Mouse (Mus musculus) liver, embryonic 13.5 days (tissue): ENCODE measurements at regions not wholly inside any gene's neighbourhood (a gene's known extent, or its start where the extent isn't known, plus 50 kb on each side); places are given as distances from the start of the nearest gene placed in this dataset.

Source experiments
- ATAC-seq: fragments of 200-750 bp; cut with Nextera tagmentation; 2 replicates; pipeline ENCODE4 v1.8.0; 2017; ENCODE audit warnings: low read depth, mild to moderate bottlenecking, moderate number of reproducible peaks, moderate library complexity
- DNase-seq: peaks from one replicate; pipeline ENCODE4 v3.0.0; 2022
- H3K27ac ChIP-seq: fragments of 300-500 bp; sonication (generic); 2 replicates; pipeline ENCODE4 v1.5.1; 2015; ENCODE audit warnings: moderate library complexity, mild to moderate bottlenecking, inconsistent platforms
- H3K27me3 ChIP-seq: fragments of 300-500 bp; sonication (generic); 2 replicates; pipeline ENCODE4 v1.6.1; 2015; ENCODE audit warnings: mild to moderate bottlenecking, inconsistent platforms
- H3K36me3 ChIP-seq: fragments of 300-500 bp; sonication (generic); 2 replicates; pipeline ENCODE4 v1.6.1; 2015; ENCODE audit warnings: mild to moderate bottlenecking, inconsistent platforms
- H3K4me1 ChIP-seq: fragments of 300-500 bp; sonication (generic); replicated peaks from 2 replicates; pipeline ENCODE4 v1.6.1; 2015; ENCODE audit warnings: inconsistent platforms
- H3K4me2 ChIP-seq: fragments of 300-500 bp; sonication (generic); 2 replicates; pipeline ENCODE4 v1.6.1; 2015; ENCODE audit warnings: inconsistent platforms, mild to moderate bottlenecking, moderate library complexity
- H3K4me3 ChIP-seq: fragments of 300-500 bp; sonication (generic); replicated peaks from 2 replicates; pipeline ENCODE4 v1.5.1; 2015; ENCODE audit warnings: mild to moderate bottlenecking, inconsistent platforms
- H3K9ac ChIP-seq: fragments of 300-500 bp; sonication (generic); 2 replicates; pipeline ENCODE4 v1.6.1; 2015; ENCODE audit warnings: mild to moderate bottlenecking, inconsistent platforms
- H3K9me3 ChIP-seq: fragments of 300-500 bp; sonication (generic); replicated peaks from 2 replicates; pipeline ENCODE4 v1.6.1; 2016; ENCODE audit warnings: inconsistent platforms
- WGBS: fragments of 180-500 bp; shearing (Covaris S2); methylation state at CpG from one replicate; pipeline ENCODE4 v1.1.7; 2015; ENCODE audit not compliant: insufficient replicate concordance; 5-methylcytosine and 5-hydroxymethylcytosine counted together

DNA sequence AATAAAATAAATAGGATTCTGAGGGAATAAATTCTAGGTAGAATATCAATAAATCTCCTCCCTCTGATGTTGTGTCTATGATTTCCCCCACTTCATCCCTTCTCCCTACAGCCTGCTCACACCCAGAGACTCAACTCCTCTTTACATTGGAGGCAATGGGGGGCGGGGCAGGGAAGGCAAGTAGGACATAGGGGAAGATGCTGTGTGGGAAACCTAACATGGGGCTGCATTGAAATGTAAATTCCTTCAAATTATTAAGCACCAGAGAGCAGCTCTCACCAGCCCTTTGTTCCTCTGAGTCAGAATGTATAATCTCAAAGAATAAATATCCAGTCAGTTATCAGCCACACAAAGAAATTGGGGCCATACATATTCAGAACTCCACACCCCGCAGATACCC, 91.6 kb downstream of the Nuf2 start:
- Histone ChIP-seq H3K4me3 (no peak overlapping the region), H3K36me3 (no peaks in the 10 kb centered on the region), H3K27me3 (no peaks in the 10 kb centered on the region), H3K27ac (no peak overlapping the region), H3K9ac (no peak overlapping the region), H3K4me1 (no peaks in the 10 kb centered on the region), H3K4me2 (no peak overlapping the region), H3K9me3 (no peaks in the 10 kb centered on the region)
- 60% methylated on average over 2 of the region's 2 CpGs for WGBS
- DNase-seq (no peak), ATAC-seq (no peak)

- Histone ChIP-seq H3K4me2 (no peak overlapping the region), H3K9me3 (no peaks in the 10 kb centered on the region), H3K4me1 (no peaks in the 10 kb centered on the region), H3K27ac (no peak overlapping the region), H3K4me3 (no peak overlapping the region), H3K9ac (no peak overlapping the region), H3K36me3 (no peaks in the 10 kb centered on the region), H3K27me3 (no peaks in the 10 kb centered on the region)
- 64% methylated on average over 3 of the region's 3 CpGs for WGBS
- ATAC-seq (no peak), DNase-seq (no peak)
Measured at GRCm38 (mm10) chr1:169438006-169438405, 93.3 kb downstream of the Nuf2 start.

- no peaks in the 10 kb centered on the region for H3K9me3 ChIP-seq
- ATAC-seq (no peak), DNase-seq (no peak)
- no peak overlapping the region for H3K4me2 ChIP-seq
- H3K4me1 ChIP-seq, result no peaks in the 10 kb centered on the region
- no peak overlapping the region for H3K27ac ChIP-seq
- H3K9ac ChIP-seq, result no peak overlapping the region
- H3K4me3 ChIP-seq, result no peak overlapping the region
- no peaks in the 10 kb centered on the region for H3K36me3 ChIP-seq
- no peaks in the 10 kb centered on the region for H3K27me3 ChIP-seq
- 49% methylated on average over 3 of the region's 3 CpGs for WGBS
Measured at GRCm38 (mm10) chr1:169422408-169422807, 108.9 kb downstream of the Nuf2 start.

GRCm38 (mm10) chr1:169421671-169422070, 109.6 kb downstream of the Nuf2 start:
- Histone ChIP-seq H3K4me1 (no peaks in the 10 kb centered on the region), H3K4me2 (no peak overlapping the region), H3K27me3 (no peaks in the 10 kb centered on the region), H3K27ac (no peak overlapping the region), H3K9ac (no peak overlapping the region), H3K4me3 (no peak overlapping the region), H3K9me3 (no peaks in the 10 kb centered on the region), H3K36me3 (no peaks in the 10 kb centered on the region)
- DNase-seq, result no peak
- 19% methylated on average over 1 of the region's 1 CpGs for WGBS
- ATAC-seq, result no peak

- H3K4me1 ChIP-seq, result no peaks in the 10 kb centered on the region
- H3K9me3 ChIP-seq, result no peaks in the 10 kb centered on the region
- H3K4me2 ChIP-seq, result no peak overlapping the region
- H3K27me3 ChIP-seq, result no peaks in the 10 kb centered on the region
- DNase-seq (no peak), ATAC-seq (no peak)
- H3K9ac ChIP-seq, result no peak overlapping the region
- H3K4me3 ChIP-seq, result no peak overlapping the region
- H3K36me3 ChIP-seq, result no peaks in the 10 kb centered on the region
- 59% methylated on average over 4 of the region's 4 CpGs for WGBS
- no peak overlapping the region for H3K27ac ChIP-seq
Measured at GRCm38 (mm10) chr1:169418665-169419045, 112.6 kb downstream of the Nuf2 start.

DNA sequence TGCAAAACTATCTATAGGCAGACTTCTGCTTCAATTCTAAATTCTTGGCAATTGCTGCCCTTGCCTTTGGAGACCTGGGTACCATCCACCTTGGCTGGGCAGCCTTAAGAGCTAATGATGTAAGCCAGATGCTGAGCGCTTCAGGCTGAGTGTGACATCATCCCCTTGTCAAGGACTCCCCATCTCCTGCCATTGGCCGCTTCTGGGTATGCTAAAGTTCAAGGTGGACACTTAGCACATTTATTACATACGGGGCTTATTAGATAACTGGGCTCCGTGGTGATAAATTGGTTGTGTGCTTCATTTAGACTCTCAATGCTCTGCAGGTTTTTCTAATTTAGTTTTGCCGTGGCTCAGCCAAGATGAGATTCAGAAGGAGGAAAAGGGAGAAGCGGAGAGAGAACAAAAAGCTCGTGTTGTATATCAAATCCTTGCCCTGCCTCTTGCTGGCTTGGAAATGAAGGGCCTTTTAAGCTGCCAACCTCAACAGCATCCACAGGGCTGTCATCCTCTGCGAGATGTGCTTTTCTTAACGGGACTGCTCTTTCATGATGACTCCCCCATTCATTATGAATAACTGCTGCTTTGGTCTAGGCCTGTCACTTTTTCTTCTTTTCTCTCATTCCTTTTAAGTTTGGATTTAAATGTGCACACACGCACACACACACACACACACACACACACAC, 113.1 kb downstream of the Nuf2 start:
- Histone ChIP-seq H3K9me3 (no peaks in the 10 kb centered on the region), H3K27me3 (no peaks in the 10 kb centered on the region), H3K36me3 (no peaks in the 10 kb centered on the region), H3K4me2 (no peak overlapping the region), H3K27ac (no peak overlapping the region), H3K9ac (no peak overlapping the region), H3K4me3 (no peak overlapping the region), H3K4me1 (no peaks in the 10 kb centered on the region)
- no peak for ATAC-seq
- 67% methylated on average over 10 of the region's 10 CpGs for WGBS
- no peak for DNase-seq

- no peaks in the 10 kb centered on the region for H3K4me1 ChIP-seq
- no peak overlapping the region for H3K9ac ChIP-seq
- H3K27ac ChIP-seq, result no peak overlapping the region
- no peaks in the 10 kb centered on the region for H3K9me3 ChIP-seq
- H3K4me2 ChIP-seq, result no peak overlapping the region
- DNase-seq (no peak), ATAC-seq (no peak)
- H3K4me3 ChIP-seq, result no peak overlapping the region
- H3K27me3 ChIP-seq, result no peaks in the 10 kb centered on the region
- 76% methylated on average over 1 of the region's 1 CpGs for WGBS
- H3K36me3 ChIP-seq, result no peaks in the 10 kb centered on the region
Measured at GRCm38 (mm10) chr1:169416701-169417100, 114.6 kb downstream of the Nuf2 start.

GRCm38 (mm10) chr1:169408120-169408519, 123.1 kb downstream of the Nuf2 start:
- H3K4me2 ChIP-seq, result no peak overlapping the region
- H3K4me1 ChIP-seq, result no peaks in the 10 kb centered on the region
- no peaks in the 10 kb centered on the region for H3K27me3 ChIP-seq
- ATAC-seq (no peak), DNase-seq (no peak)
- no peak overlapping the region for H3K27ac ChIP-seq
- WGBS, result 49% methylated on average over 2 of the region's 2 CpGs
- no peak overlapping the region for H3K9ac ChIP-seq
- no peaks in the 10 kb centered on the region for H3K36me3 ChIP-seq
- no peak overlapping the region for H3K4me3 ChIP-seq
- H3K9me3 ChIP-seq, result no peaks in the 10 kb centered on the region

DNA sequence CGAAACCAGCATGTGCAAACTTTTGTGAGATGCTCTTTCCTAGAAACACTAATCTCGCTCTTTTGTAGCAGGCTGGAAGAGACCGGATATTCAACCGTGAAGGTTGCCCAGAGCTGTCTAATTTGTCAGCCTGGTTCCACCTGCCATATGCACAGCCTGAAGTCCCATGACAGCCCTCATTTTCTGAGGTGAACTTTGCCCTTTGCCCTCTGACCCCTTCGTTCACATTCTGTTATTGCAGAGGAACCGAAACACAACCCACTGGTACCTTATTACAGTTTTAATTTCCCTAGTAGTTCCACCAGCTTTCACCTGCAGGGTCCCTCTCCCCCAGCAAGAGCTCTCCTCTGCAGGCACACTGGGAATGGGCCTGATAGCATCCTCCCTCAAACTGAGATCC, 130.4 kb downstream of the Nuf2 start:
- Histone ChIP-seq H3K36me3 (no peaks in the 10 kb centered on the region), H3K4me2 (no peak overlapping the region), H3K9ac (no peak overlapping the region), H3K27me3 (no peaks in the 10 kb centered on the region), H3K9me3 (no peaks in the 10 kb centered on the region), H3K4me3 (no peak overlapping the region), H3K27ac (no peak overlapping the region), H3K4me1 (no peaks in the 10 kb centered on the region)
- ATAC-seq (no peak), DNase-seq (no peak)
- WGBS, result 64% methylated on average over 6 of the region's 6 CpGs

- Histone ChIP-seq H3K4me2 (no peak overlapping the region), H3K4me3 (no peak overlapping the region), H3K36me3 (no peaks in the 10 kb centered on the region), H3K4me1 (no peaks in the 10 kb centered on the region), H3K27ac (no peak overlapping the region), H3K27me3 (no peaks in the 10 kb centered on the region), H3K9ac (no peak overlapping the region), H3K9me3 (no peaks in the 10 kb centered on the region)
- ATAC-seq, result no peak
- 72% methylated on average over 4 of the region's 4 CpGs for WGBS
- no peak for DNase-seq
Measured at GRCm38 (mm10) chr1:169397371-169397770, 133.9 kb downstream of the Nuf2 start.

- H3K4me1 ChIP-seq, result no peaks in the 10 kb centered on the region
- no peak overlapping the region for H3K27ac ChIP-seq
- no peaks in the 10 kb centered on the region for H3K27me3 ChIP-seq
- ATAC-seq, result no peak
- H3K9ac ChIP-seq, result no peak overlapping the region
- H3K36me3 ChIP-seq, result no peaks in the 10 kb centered on the region
- H3K4me3 ChIP-seq, result no peak overlapping the region
- H3K9me3 ChIP-seq, result no peaks in the 10 kb centered on the region
- WGBS, result 11% methylated on average over 1 of the region's 1 CpGs
- DNase-seq, result no peak
- no peak overlapping the region for H3K4me2 ChIP-seq
Measured at GRCm38 (mm10) chr1:169387056-169387455, 144.2 kb downstream of the Nuf2 start.

DNA sequence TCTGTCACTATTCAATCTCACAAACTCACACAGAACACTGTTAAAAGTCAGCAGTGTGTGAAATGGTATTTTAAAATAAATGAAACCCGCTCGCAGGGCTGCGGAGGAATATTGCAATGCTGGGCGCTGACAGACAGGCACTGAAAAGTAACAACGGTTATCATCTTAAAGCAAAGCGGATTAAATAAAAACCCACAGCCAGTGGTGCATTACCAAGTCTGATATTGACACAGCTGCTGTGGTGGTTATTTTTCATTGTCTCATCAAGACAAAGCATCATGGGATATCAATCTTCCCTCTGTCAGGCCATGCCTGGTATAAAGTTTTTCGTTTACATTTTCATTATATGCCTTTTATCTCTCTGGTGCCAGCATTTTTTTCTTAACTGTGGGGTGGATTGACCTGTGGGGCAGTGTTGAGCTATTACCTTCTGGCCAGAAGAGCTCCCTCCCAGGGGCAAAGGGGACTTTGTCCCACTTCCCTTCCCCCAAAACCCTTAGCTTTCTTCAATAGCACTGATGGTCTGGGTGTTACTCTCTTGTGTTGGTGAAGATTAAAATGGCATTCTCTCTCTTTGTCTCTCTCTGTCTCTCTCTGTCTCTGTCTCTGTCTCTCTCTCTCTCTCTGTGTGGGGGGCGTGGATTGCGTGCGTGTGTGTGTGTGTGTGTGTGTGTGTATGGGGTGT, 145.4 kb downstream of the Nuf2 start:
- Histone ChIP-seq H3K9me3 (no peaks in the 10 kb centered on the region), H3K27me3 (no peaks in the 10 kb centered on the region), H3K9ac (no peak overlapping the region), H3K4me3 (no peak overlapping the region), H3K4me2 (no peak overlapping the region), H3K4me1 (no peaks in the 10 kb centered on the region), H3K27ac (no peak overlapping the region), H3K36me3 (no peaks in the 10 kb centered on the region)
- 78% methylated on average over 10 of the region's 10 CpGs for WGBS
- DNase-seq (no peak), ATAC-seq (no peak)
